Mouse (Mus musculus): ENCODE data around the gene C77080.

- TF ChIP-seq CTCF (IDR thresholded peaks at IDR 0.05; ENCODE audit: low read depth, low read length): no peak
- no peak for TF ChIP-seq POLR2A (IDR thresholded peaks at IDR 0.05; ENCODE audit: extremely low read depth, insufficient read depth, low read length)
These were observed 72.2 kb downstream of the C77080 start for GRCm38 (mm10) chr4:129188803-129189541.
